Mouse (Mus musculus) spleen, adult 2 months (tissue): ENCODE results near the gene Asap2.

Experiments
- CTCF ChIP-seq: fragments of 200-500 bp; IDR thresholded peaks from 2 replicates; pipeline ENCODE4 v1.5.1; 2011; ENCODE audit warnings: mild to moderate bottlenecking, inconsistent platforms; ENCODE audit not compliant: insufficient read depth, insufficient read length, insufficient replicate concordance; ENCODE audit errors: extremely low read depth
- POLR2A ChIP-seq: fragments of 200-500 bp; IDR thresholded peaks from 2 replicates; pipeline ENCODE4 v1.6.1; 2011; ENCODE audit warnings: low read depth, low read length, inconsistent platforms

DNA sequence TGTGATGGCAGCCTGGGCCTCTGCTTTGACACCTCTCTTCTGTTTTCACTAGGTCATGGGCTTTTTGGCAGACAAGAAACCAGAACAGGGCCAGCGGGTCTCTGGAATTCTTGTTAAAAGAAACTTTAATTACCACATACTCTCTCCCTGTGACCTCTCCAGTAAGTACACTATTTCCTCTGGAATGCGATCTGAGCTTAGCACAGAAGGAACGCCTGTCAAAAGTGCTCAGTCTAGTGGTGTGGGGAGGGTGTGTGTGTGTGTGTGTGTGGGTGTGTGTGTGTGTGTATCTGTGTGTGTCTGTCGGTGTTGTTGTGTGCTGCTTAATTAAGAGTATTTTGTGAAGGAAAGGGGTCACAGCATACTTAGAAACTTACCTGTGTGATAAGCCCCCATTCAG, 316.5 kb downstream of the Asap2 start:
- no peak for TF ChIP-seq CTCF
- TF ChIP-seq POLR2A: no peak
